Mouse (Mus musculus): ENCODE data around the gene Atmin. TPM values are rescaled to one million over a fixed set of nuclear protein-coding genes. Genes with fewer than 3 reads are reported as not detected.

The Atmin gene
- polyA plus RNA-seq, 1 experiment from 2014 or later, result 5.5 TPM

DNA sequence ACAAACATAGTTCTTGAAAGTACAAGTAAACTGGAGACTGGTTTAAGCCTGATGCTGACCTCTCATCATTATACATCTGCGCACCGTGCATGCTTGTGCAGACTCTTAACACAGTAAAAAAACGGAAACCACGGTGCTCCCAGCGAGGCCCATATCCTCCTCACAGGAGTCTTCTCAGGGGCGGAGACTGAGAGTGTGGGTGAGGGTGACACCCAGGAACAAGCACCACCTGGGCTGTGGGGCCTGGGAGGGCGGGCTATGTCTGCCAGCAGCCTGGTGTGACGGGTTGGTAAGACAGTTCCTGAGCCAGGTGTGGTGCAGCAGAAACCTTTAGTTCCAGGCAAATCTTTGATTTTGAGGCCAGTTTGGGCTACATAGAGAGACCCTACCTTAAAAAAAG lies 9.2 kb downstream of the Atmin start:
- WGBS, result 83% methylated on average over 8 of the region's 8 CpGs
- Histone ChIP-seq H3K4me2 (replicated peaks; ENCODE audit: low read depth) (no peak overlapping the region), H3K27me3 (replicated peaks; ENCODE audit: control insufficient read depth, insufficient read depth, low read length) (no peaks in the 10 kb centered on the region), H3K4me3 (ENCODE audit: low read depth, low read length) (no peak overlapping the region), H3K9me3 (ENCODE audit: control insufficient read depth) (no peaks in the 10 kb centered on the region), H3K27ac (ENCODE audit: low read depth, low read length) (no peak overlapping the region), H3K4me1 (replicated peaks; ENCODE audit: control insufficient read depth, insufficient read depth, low read length) (no peaks in the 10 kb centered on the region), H3K36me3 (ENCODE audit: control insufficient read depth, insufficient read depth) (peaks cover 44% of the 10 kb centered on the region), H3K9ac (ENCODE audit: low read depth, low read length) (no peak overlapping the region)
- ATAC-seq, result no peak
- TF ChIP-seq CTCF (IDR thresholded peaks at IDR 0.05; ENCODE audit: low read depth), result no peak

DNA sequence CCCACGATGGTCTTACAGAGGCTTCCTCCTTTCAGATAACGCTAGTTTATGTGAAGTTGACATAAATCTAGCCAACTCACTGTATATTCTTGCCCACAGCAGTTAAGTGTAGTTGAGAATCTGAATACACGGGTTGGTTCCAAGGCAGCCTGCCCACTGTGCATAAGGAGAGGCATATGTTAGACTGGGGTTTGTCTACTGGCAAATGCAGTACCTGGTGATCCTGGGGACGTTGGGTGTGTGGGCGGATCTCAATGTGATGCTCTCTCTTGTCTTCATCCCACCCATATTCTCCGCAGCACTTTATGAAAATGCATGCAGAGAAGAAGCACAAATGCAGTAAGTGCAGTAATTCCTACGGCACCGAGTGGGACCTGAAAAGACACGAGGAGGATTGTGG lies 11.2 kb downstream of the Atmin start:
- no peak overlapping the region for H3K27ac ChIP-seq (ENCODE audit: low read depth, low read length)
- no peaks in the 10 kb centered on the region for H3K27me3 ChIP-seq (replicated peaks; ENCODE audit: control insufficient read depth, insufficient read depth, low read length)
- 92% methylated on average over 9 of the region's 9 CpGs for WGBS
- no peaks in the 10 kb centered on the region for H3K9me3 ChIP-seq (ENCODE audit: control insufficient read depth)
- H3K4me3 ChIP-seq (ENCODE audit: low read depth, low read length), result no peak overlapping the region
- H3K4me1 ChIP-seq (replicated peaks; ENCODE audit: control insufficient read depth, insufficient read depth, low read length), result no peaks in the 10 kb centered on the region
- H3K4me2 ChIP-seq (replicated peaks; ENCODE audit: low read depth), result no peak overlapping the region
- H3K9ac ChIP-seq (ENCODE audit: low read depth, low read length), result no peak overlapping the region
- no peak for TF ChIP-seq CTCF (IDR thresholded peaks at IDR 0.05; ENCODE audit: low read depth)
- no peak for ATAC-seq
- H3K36me3 ChIP-seq (ENCODE audit: control insufficient read depth, insufficient read depth), result peaks cover 60% of the 10 kb centered on the region

DNA sequence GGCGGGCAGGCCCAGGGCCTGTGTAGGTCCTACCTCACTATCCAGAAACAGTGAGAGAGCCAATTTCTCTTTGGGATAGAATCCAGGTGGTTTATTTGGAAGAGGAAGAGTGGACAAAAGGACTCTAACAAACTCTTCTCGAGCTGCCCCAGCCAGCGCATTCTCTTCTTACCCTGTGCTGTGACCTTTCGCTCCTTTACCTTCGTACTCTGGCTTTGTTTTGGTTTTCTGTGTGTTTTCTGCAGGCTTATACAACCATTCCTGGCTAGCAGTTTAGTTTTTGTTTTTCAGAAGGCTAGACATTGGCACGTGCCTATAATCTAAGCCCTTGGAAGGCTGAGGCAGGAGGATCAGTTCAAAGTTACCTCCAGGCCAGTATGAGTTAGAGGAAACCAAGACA lies 26.3 kb downstream of the Atmin start:
- Histone ChIP-seq H3K36me3 (ENCODE audit: control insufficient read depth, insufficient read depth) (no peaks in the 10 kb centered on the region), H3K27me3 (replicated peaks; ENCODE audit: control insufficient read depth, insufficient read depth, low read length) (no peaks in the 10 kb centered on the region), H3K4me1 (replicated peaks; ENCODE audit: control insufficient read depth, insufficient read depth, low read length) (no peaks in the 10 kb centered on the region), H3K4me2 (replicated peaks; ENCODE audit: low read depth) (no peak overlapping the region), H3K4me3 (ENCODE audit: low read depth, low read length) (no peak overlapping the region), H3K9me3 (ENCODE audit: control insufficient read depth) (no peaks in the 10 kb centered on the region), H3K27ac (ENCODE audit: low read depth, low read length) (no peak overlapping the region), H3K9ac (ENCODE audit: low read depth, low read length) (no peak overlapping the region)
- no peak for ATAC-seq
- 84% methylated on average over 6 of the region's 6 CpGs for WGBS
- no peak for TF ChIP-seq CTCF (IDR thresholded peaks at IDR 0.05; ENCODE audit: low read depth)

DNA sequence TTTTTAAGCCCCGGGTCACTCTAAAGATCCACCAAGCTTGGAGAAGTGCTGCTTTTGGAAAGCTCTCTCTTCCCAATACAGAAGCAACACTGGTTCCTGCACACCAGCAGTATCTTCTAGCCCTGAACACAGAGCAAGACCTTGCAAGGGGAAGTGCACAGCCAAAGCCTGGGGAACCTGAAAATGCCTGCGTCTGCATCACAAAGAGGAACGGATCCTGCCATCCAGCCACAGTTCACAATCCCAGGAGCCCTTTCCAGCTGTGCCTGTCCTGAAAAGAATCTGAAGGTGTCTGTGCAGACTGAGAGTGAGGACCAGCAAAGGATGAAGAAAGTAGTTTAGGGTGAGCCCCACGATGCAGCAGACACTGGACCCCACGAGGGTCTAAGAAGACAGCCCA lies 31.9 kb downstream of the Atmin start:
- Histone ChIP-seq H3K27me3 (replicated peaks; ENCODE audit: control insufficient read depth, insufficient read depth, low read length) (no peaks in the 10 kb centered on the region), H3K4me2 (replicated peaks; ENCODE audit: low read depth) (no peak overlapping the region), H3K4me1 (replicated peaks; ENCODE audit: control insufficient read depth, insufficient read depth, low read length) (peaks cover 5% of the 10 kb centered on the region; the same call in 1 of the 2 replicates), H3K27ac (ENCODE audit: low read depth, low read length) (no peak overlapping the region), H3K9ac (ENCODE audit: low read depth, low read length) (no peak overlapping the region), H3K9me3 (ENCODE audit: control insufficient read depth) (no peaks in the 10 kb centered on the region), H3K36me3 (ENCODE audit: control insufficient read depth, insufficient read depth) (no peaks in the 10 kb centered on the region), H3K4me3 (ENCODE audit: low read depth, low read length) (no peak overlapping the region)
- ATAC-seq, result no peak
- TF ChIP-seq CTCF (IDR thresholded peaks at IDR 0.05; ENCODE audit: low read depth), result no peak
- WGBS, result 52% methylated on average over 5 of the region's 5 CpGs

DNA sequence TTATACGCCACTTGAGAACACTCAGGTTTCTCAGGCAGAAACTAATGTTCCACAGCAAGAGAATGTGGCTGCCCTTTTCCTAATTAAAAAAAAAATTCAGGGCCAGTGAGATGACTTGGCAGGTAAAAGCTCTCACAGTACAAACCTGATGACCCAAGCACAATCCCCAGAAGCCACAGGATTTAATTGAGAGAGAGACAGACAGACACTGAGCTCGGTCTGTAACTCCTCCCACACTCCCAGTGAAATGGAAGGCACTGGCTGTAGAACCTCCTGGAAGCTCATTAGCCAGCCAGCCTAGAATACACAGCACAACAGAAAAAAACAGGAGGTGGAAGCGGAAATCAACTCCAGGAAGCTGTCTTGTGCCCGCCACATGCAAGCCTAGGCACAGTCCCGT lies 32.4 kb downstream of the Atmin start:
- Histone ChIP-seq H3K4me3 (ENCODE audit: low read depth, low read length) (no peak overlapping the region), H3K4me2 (replicated peaks; ENCODE audit: low read depth) (no peak overlapping the region), H3K9ac (ENCODE audit: low read depth, low read length) (no peak overlapping the region), H3K36me3 (ENCODE audit: control insufficient read depth, insufficient read depth) (no peaks in the 10 kb centered on the region), H3K27me3 (replicated peaks; ENCODE audit: control insufficient read depth, insufficient read depth, low read length) (no peaks in the 10 kb centered on the region), H3K4me1 (replicated peaks; ENCODE audit: control insufficient read depth, insufficient read depth, low read length) (peaks cover 5% of the 10 kb centered on the region; the same call in 1 of the 2 replicates), H3K9me3 (ENCODE audit: control insufficient read depth) (no peaks in the 10 kb centered on the region), H3K27ac (ENCODE audit: low read depth, low read length) (no peak overlapping the region)
- no peak for ATAC-seq
- 53% methylated on average over 5 of the region's 5 CpGs for WGBS
- no peak for TF ChIP-seq CTCF (IDR thresholded peaks at IDR 0.05; ENCODE audit: low read depth)

DNA sequence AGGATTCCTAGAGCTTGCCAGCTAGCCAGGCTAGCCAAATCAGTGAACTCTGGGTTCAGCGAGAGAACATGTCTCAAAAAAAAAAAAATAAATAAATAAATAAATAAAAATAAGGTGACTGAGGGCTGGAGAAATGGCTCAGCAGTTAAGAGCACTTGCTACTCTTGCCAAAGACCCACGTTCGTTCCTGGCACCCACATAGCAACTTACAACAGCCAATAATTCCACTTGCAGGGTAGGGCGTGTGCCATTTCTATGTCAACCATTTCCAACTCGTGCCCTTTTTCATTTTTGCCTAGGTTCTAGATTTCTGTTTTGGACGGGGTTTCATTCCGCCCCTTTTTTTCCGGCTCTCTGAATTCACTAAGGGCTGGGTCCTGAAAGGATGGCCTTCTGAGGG lies 34.9 kb downstream of the Atmin start:
- ATAC-seq, result no peak

More for the DNA sequence above, 34.9 kb downstream of the Atmin start:
- no peaks in the 10 kb centered on the region for H3K9me3 ChIP-seq (ENCODE audit: control insufficient read depth)
- peak overlapping the region; percentile 83 for H3K4me2 ChIP-seq (replicated peaks; ENCODE audit: low read depth)
- H3K9ac ChIP-seq (ENCODE audit: low read depth, low read length), result peak overlapping the region; percentile 32; the same call in 1 of the 2 replicates
- peak overlapping the region; percentile 77 for H3K4me3 ChIP-seq (ENCODE audit: low read depth, low read length)
- H3K36me3 ChIP-seq (ENCODE audit: control insufficient read depth, insufficient read depth), result peaks cover 11% of the 10 kb centered on the region
- H3K4me1 ChIP-seq (replicated peaks; ENCODE audit: control insufficient read depth, insufficient read depth, low read length), result peaks cover 5% of the 10 kb centered on the region; the same call in 1 of the 2 replicates
- 30% methylated on average over 8 of the region's 8 CpGs for WGBS
- no peaks in the 10 kb centered on the region for H3K27me3 ChIP-seq (replicated peaks; ENCODE audit: control insufficient read depth, insufficient read depth, low read length)
- TF ChIP-seq CTCF (IDR thresholded peaks at IDR 0.05; ENCODE audit: low read depth), result no peak
- H3K27ac ChIP-seq (ENCODE audit: low read depth, low read length), result no peak overlapping the region

Measured in intestine, postnatal 0 days (tissue).